Comparison of ENCODE assay signal across 32 mouse cellular contexts in genomic region chr1:86048744-86049143, GRCm38 (mm10). TPM values are rescaled to one million over a fixed set of nuclear protein-coding genes. Genes with fewer than 3 reads are reported as not detected.
"Had no signal": no experiment of that assay in that cellular context is flagged by ENCODE, and none has a peak within 500 bp of the region (broad histone marks: within the 10 kb centered on the region; RNA-seq: fewer than 3 reads in every experiment).

No protein-coding gene starts in this region.

- ATAC-seq: forebrain, embryonic 16.5 days; hindbrain, embryonic 16.5 days; inflammation-experienced regulatory T-cells, adult 6 months; intestine, embryonic 15.5 days; intestine, postnatal 0 days had no signal

- H3K4me2 ChIP-seq: heart, embryonic 12.5 days; hindbrain, embryonic 12.5 days; hindbrain, embryonic 14.5 days; intestine, embryonic 15.5 days; limb, embryonic 12.5 days had no signal

- DNase-seq: gastrocnemius, adult 2 months; gastrocnemius, postnatal 10 days; gastrocnemius, postnatal 25 days; heart, adult 18-20 months; heart, postnatal 10 days; heart, postnatal 4 days; kidney, adult 18-20 months; kidney, adult 8-10 months; kidney, postnatal 10 days; kidney, postnatal 25 days; kidney, postnatal 4 days; layer of hippocampus, adult 9-11 months had no signal

- H3K9me3 ChIP-seq: heart, embryonic 10.5 days; heart, embryonic 12.5 days; hindbrain, embryonic 10.5 days; hindbrain, embryonic 12.5 days; intestine, embryonic 15.5 days; limb, embryonic 10.5 days; limb, embryonic 12.5 days had no signal

- H3K4me3 ChIP-seq: gastrocnemius, adult 2 months; heart, embryonic 10.5 days; heart, embryonic 12.5 days; hindbrain, embryonic 10.5 days; hindbrain, embryonic 12.5 days; intestine, embryonic 15.5 days; left cerebral cortex, adult 2 months; limb, embryonic 10.5 days; limb, embryonic 12.5 days had no signal

- H3K9ac ChIP-seq: heart, embryonic 12.5 days; hindbrain, embryonic 12.5 days; hindbrain, embryonic 14.5 days; intestine, embryonic 15.5 days; limb, embryonic 12.5 days had no signal

- H3K36me3 ChIP-seq: heart, embryonic 10.5 days; heart, embryonic 12.5 days; hindbrain, embryonic 10.5 days; hindbrain, embryonic 12.5 days; intestine, embryonic 15.5 days; limb, embryonic 10.5 days; limb, embryonic 12.5 days had no signal

- H3K27ac ChIP-seq: gastrocnemius, adult 2 months; heart, embryonic 10.5 days; hindbrain, embryonic 10.5 days; hindbrain, embryonic 12.5 days; hindbrain, embryonic 14.5 days; intestine, embryonic 15.5 days; left cerebral cortex, adult 2 months; limb, embryonic 10.5 days; limb, embryonic 12.5 days had no signal

RNA-seq across cellular contexts. Expression of gene 2810459M11Rik, which starts 3.1 kb away (rescaled TPM):
- total RNA-seq: gastrocnemius, postnatal 25 days; granulocyte monocyte progenitor cell, adult 5-6 weeks; heart, adult 18-20 months; heart, adult 8-10 months; heart, postnatal 10 days; heart, postnatal 25 days; heart, postnatal 4 days had no signal
- polyA plus RNA-seq: inflammation-experienced regulatory T-cells, adult 6 months had no signal

RNA-seq across cellular contexts. Expression of gene Spata3, which starts 32.1 kb away (rescaled TPM):
- total RNA-seq: gastrocnemius, adult 2 months; gastrocnemius, postnatal 10 days; gastrocnemius, postnatal 25 days; gastrocnemius, postnatal 4 days; granulocyte monocyte progenitor cell, adult 5-6 weeks; heart, adult 18-20 months; heart, adult 8-10 months; heart, postnatal 10 days; heart, postnatal 25 days; heart, postnatal 4 days had no signal
- polyA plus RNA-seq: heart, embryonic 10.5 days; heart, embryonic 12.5 days; heart, embryonic 14.5 days; heart, embryonic 16.5 days; hindbrain, embryonic 10.5 days; hindbrain, embryonic 12.5 days; intestine, embryonic 15.5 days; intestine, postnatal 0 days; kidney, embryonic 16.5 days; limb, embryonic 10.5 days; limb, embryonic 12.5 days had no signal
